Mouse (Mus musculus) adrenal gland (tissue): ENCODE results near the gene Gm6592.
"Not testable (repeated sequence)": the region's sequence is repeated elsewhere in the genome, so short reads cannot be mapped to it uniquely, and the experiment has no call there.

ENCODE experiments used
- intact Hi-C: fragments of 180-260 bp; cut with DNase I; formaldehyde crosslinking; loops from one replicate; pipeline ENCODE4 v1.15.1; 2025
- long read RNA-seq, 2 experiments: library from polyadenylated mRNA; unstranded; transcript quantifications; one replicate each; pipeline ENCODE4 v2.0.0; 2020; ENCODE audit warnings: borderline replicate concordance in 1 of 2; ENCODE audit not compliant: insufficient replicate concordance in 1 of 2

Gm6592 gene
- long read RNA-seq, experiment 1: 0 reads
- long read RNA-seq, experiment 2: 0 reads

DNA sequence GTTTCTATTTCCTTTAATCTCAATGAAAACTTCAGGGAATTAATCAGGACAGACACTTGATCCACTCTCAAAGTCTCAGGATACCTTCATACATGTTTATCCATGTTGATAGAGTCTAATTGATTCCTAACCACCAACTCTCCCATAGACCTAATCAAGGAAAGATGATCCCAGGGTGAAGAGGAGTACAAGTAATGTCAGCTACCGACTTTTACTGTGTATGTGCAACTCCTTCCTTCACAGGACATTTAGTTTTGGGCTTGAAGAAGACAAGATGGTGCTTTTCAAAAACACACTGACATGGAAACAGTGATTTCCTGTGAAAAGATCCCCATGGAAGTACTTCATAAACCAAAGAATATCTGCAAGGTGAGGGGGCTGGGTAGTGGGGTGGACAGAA, at the start of gene Gm6592:
Gm6592 (plus strand) TSS at position 301 of the 400 bp plus-strand sequence.
- intact Hi-C loops: no loop called here

DNA sequence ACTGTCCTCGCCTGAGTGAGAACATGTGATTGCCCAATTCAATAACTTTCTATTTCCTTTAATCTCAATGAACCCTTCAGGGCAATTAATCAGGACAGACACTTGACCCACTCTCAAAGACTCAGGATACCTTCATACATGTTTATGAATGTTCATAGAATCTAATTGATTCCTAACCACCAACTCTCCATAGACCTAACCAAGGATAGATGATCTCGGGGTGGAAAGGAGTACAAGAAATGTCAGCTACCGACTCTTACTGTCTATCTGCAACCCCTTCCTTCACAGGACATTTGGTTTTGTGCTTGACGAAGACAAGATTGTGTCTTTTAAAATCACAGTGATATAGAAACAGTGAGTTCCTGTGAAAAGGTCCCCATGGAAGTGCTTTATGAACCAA, 40.4 kb upstream of the Gm6592 start, which contains the start of gene Ssxb5:
Ssxb5 (plus strand) TSS at position 301 of the 400 bp plus-strand sequence.
- intact Hi-C loops: not testable (repeated sequence)

DNA sequence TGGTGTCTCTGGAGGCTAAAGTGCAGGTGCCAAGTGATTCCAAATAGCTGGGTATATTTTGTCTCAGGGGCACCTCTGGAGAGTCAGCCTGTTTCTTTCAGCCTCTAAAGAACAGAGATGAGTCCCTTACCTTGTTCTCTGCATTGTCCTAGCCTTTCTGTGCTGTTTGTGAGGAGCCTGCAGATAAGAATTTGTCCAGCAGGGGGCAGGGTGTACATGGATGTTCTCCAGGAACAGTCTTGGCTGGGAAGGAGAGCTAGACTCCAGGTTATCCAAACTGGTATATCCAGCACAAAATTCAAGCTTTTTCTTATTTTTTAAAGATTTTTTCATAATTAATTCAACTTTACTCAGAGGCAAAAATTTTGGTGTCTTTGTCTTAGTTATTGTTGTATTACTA, 11.8 kb upstream of the Gm6592 start:
- intact Hi-C loops: no loop called here

DNA sequence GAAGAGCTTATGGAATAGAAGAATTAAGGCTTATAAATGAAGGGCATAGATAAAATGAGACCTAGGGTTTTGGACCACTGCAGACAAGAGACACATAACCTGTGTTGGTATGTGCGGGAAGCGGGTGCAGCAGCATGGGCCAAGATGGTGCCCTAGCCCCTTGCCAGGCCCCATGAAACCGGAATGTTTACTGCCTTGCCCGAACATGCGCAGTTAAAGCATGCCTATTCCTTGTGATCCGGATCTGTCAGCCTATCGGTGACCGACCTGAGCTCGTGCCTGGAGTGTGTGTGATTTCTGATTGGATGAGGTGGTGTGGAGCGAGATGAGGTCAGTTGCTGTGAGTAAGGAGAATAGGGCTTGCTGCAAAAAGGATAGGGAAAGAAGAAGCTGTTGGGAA, 8.7 kb downstream of the Gm6592 start:
- intact Hi-C loops: no loop called here

DNA sequence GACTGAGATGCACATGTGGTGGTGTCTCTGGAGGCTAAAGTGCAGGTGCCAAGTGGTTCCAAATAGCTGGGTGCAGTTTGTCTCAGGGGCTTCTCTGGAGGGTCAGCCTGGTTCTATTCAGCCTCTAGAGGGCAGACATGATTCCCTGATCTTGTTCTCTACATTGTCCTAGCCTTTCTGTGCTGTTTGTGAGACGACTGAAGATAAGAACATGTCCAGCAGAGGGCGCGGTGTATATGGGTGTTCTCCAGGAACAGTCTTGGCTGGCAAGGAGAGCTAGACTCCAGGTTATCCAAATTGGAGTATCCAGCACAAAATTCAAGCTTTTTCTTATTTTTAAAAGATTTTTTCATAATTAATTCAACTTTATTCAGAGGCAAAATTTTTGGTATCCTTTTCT, 20.5 kb downstream of the Gm6592 start:
- intact Hi-C loops: not testable (repeated sequence)

DNA sequence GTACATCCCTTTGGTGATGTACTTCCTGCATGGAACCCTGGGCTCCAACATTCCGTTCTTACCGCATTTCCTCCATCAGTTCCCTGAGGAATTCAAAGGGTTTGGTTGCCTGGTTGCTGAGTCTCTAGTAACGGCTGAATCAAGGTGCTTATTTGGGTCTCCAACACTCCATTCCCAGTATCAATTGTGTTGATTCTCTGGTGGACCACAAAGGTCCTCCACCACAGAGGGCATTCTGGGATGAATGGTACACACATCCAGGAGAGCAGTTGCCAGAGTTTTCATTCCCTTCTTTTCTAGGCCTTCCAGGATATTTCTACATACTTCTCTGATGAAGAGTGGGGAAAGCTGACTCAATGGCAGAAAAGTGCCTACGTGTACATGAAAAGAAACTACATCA, 30.2 kb downstream of the Gm6592 start, which contains the start of gene Gm5751:
Gm5751 (plus strand) TSS at position 301 of the 400 bp plus-strand sequence.
- intact Hi-C loops: not testable (repeated sequence)

DNA sequence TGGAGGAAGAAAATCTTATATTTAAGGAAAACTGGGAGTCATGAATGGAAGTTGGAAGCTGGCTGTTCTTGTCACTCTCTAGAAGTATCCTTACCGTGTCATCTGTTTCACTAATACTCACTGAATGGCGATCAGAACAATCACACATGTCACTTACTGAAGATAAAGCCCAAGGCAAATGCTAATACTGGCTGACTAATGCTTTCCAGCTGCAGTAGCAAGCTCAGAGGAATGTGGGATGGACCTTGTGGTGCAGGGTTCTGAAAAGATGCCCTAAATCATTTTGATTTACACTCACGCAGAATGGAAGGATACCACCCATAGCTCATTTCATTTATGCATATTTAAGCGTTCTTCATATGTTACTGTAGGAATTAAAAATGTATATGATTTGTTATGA, 40.5 kb downstream of the Gm6592 start:
- intact Hi-C loops: no loop called here

DNA sequence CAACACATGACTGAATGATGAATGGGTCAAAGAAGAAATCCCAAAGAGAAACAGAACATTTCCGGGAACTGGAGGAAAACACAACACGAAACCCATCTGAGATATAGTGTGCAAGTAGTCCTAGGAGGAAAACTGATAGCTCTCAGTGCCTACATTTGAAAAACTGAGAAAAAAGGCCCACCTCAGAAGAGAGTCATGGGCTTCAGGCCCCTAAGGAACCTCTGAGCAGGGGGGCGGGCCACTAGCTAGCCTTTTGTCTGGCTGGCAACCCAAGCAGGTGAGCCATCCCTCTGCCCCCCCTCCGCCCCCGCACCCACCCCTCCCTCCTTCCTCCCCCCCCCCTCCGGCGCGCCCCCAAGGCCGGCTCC, 48.2 kb downstream of the Gm6592 start:
- intact Hi-C loops: no loop called here

DNA sequence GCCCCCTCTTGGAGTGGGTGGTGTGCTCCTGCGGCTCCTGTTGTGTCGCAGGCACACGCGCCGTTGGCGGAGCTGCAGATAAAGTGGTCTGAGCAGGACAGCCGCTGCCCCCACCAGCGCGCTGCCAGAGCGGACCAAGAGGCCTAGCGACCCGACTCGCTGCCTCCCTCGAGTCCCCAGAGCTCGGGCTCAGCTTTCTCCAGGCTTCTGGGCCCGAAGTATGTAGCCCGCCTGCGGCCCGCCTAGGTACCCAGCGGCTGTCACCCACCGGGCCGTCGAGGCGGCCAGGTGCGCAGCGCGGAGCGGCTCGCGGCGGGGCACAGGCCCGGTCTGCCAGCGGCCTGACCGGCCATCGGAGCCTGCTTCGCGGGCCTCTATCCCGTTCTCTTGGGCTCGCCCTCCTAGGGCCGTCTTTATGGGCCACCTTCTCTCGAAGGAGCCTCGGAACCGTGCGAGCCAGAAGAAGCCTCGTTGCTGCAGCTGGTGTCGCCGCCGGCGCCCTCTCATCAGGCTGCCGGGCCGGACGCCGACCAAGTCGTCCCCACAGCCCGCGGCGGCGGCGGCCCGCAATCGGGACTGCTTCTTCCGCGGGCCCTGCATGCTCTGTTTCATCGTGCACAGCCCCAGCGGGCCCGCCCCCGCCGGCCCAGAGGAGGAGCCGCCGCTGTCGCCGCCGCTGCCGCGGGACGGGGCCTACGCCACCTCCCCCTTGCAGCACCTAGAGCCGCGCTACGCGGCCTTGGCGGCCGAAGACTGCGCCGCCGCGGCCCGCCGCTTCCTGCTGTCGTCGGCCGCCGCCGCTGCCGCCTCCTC, 48.8 kb downstream of the Gm6592 start, which contains the start of gene B630019K06Rik:
B630019K06Rik (plus strand) TSS at position 40 of the 813 bp plus-strand sequence.
- intact Hi-C loops: no loop called here

DNA sequence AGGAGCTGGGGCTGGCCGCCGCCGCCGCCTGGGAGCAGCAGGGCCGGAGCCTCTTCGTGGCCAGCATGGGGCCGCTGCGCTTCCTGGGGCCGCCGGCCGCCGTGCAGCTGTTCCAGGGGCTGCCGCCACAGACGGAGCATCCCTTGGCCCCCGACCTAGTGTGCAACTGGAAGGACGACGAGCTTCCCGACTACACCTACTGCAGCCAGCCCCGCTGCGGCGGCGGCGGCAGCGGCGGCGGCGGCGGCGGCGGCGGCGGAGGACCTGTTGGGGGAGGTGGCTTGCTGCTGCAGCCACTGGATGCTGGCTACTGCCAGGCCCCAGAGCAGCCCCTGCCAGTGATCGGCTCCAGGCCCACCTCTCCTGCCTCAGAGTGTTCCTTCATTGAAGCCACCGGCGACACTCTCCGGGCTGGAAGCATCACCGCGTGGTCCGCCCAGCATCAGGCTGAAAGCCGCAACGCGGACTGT, 49.4 kb downstream of the Gm6592 start:
- intact Hi-C loops: no loop called here
